Mouse (Mus musculus) activated CD4-positive, CD25-positive, alpha-beta regulatory T cell, adult 4 months (primary cell): ENCODE results near the gene Eif1ad. TPM values are rescaled to one million over a fixed set of nuclear protein-coding genes. Genes with fewer than 3 reads are reported as not detected.
"Not testable (repeated sequence)": the region's sequence is repeated elsewhere in the genome, so short reads cannot be mapped to it uniquely, and the experiment has no call there.

Experiments
- ATAC-seq: one replicate; pipeline ENCODE4 v1.8.0; 2017
- polyA plus RNA-seq, 2 experiments: library from polyadenylated mRNA; unstranded; fragments of 100-300 nt; shearing (Covaris generic); gene quantifications; one replicate each; pipeline ENCODE4 v1.2.1; 2017

The Eif1ad gene
- polyA plus RNA-seq, 2 experiments from 2014 or later, result 43.7 to 51.9 TPM

- no peak for ATAC-seq
Observed at GRCm38 (mm10) chr19:5377446-5377845, 10.9 kb downstream of the Eif1ad start.

GRCm38 (mm10) chr19:5383326-5383725 lies 16.8 kb downstream of the Eif1ad start:
- no peak for ATAC-seq

- ATAC-seq, result no peak
Observed at GRCm38 (mm10) chr19:5384715-5385114, 18.2 kb downstream of the Eif1ad start.

GRCm38 (mm10) chr19:5388011-5388441 lies 21.5 kb downstream of the Eif1ad start:
- ATAC-seq, result no peak

- peak; percentile 72 for ATAC-seq
Observed at GRCm38 (mm10) chr19:5388588-5389242, 22.2 kb downstream of the Eif1ad start, which contains the start of gene Sart1. TSS of gene Sart1 (minus strand) at chr19:5388703.

- peak; percentile 82 for ATAC-seq
Observed at GRCm38 (mm10) chr19:5389647-5390046, 23.1 kb downstream of the Eif1ad start.

- no peak for ATAC-seq
Observed at GRCm38 (mm10) chr19:5390416-5390815, 23.9 kb downstream of the Eif1ad start.

GRCm38 (mm10) chr19:5392892-5393291 lies 26.4 kb downstream of the Eif1ad start:
- no peak for ATAC-seq

GRCm38 (mm10) chr19:5394168-5394567 lies 27.6 kb downstream of the Eif1ad start:
- ATAC-seq, result no peak

- no peak for ATAC-seq
Observed at GRCm38 (mm10) chr19:5395371-5395770, 28.8 kb downstream of the Eif1ad start.

- ATAC-seq, result not testable (repeated sequence)
Observed at GRCm38 (mm10) chr19:5401073-5401472, 34.5 kb downstream of the Eif1ad start.

- no peak for ATAC-seq
Observed at GRCm38 (mm10) chr19:5402293-5402692, 35.8 kb downstream of the Eif1ad start, which contains the start of gene Tsga10ip. TSS of gene Tsga10ip (minus strand) at chr19:5402526.

- peak; percentile 65 for ATAC-seq
Observed at GRCm38 (mm10) chr19:5405924-5406323, 39.4 kb downstream of the Eif1ad start.

- ATAC-seq, result peak; percentile 57
Observed at GRCm38 (mm10) chr19:5406531-5407126, 40.1 kb downstream of the Eif1ad start.

- ATAC-seq, result no peak
Observed at GRCm38 (mm10) chr19:5407133-5407532, 40.6 kb downstream of the Eif1ad start.

GRCm38 (mm10) chr19:5408057-5409001 lies 41.8 kb downstream of the Eif1ad start:
- no peak for ATAC-seq

- ATAC-seq, result no peak
Observed at GRCm38 (mm10) chr19:5409068-5409467, 42.5 kb downstream of the Eif1ad start.

GRCm38 (mm10) chr19:5410641-5411040 lies 44.1 kb downstream of the Eif1ad start:
- ATAC-seq, result no peak

GRCm38 (mm10) chr19:5411961-5412360 lies 45.4 kb downstream of the Eif1ad start:
- ATAC-seq, result no peak

GRCm38 (mm10) chr19:5413840-5414239 lies 47.3 kb downstream of the Eif1ad start:
- ATAC-seq, result no peak

- no peak for ATAC-seq
Observed at GRCm38 (mm10) chr19:5414534-5414957, 48.0 kb downstream of the Eif1ad start.

GRCm38 (mm10) chr19:5418750-5419466 lies 52.4 kb downstream of the Eif1ad start:
- no peak for ATAC-seq
